Mouse (Mus musculus) myocyte (in vitro differentiated cells): ENCODE data around the gene Akap10.

Experiments used
- CEBPB ChIP-seq: IDR thresholded peaks from 2 replicates; pipeline ENCODE4 v1.6.1; 2011; ENCODE audit warnings: mild to moderate bottlenecking, moderate library complexity; ENCODE audit not compliant: poor library complexity, insufficient read depth, severe bottlenecking
- MAX ChIP-seq: IDR thresholded peaks from one replicate; pipeline ENCODE4 v1.6.1; 2011; ENCODE audit warnings: low read depth, mild to moderate bottlenecking, control low read depth
- MYOD1 ChIP-seq, 3 experiments: IDR thresholded peaks; one replicate each; pipeline ENCODE4 v1.6.1; 2011; ENCODE audit warnings: control low read depth in 2 of 3, low read depth in 2 of 3, mild to moderate bottlenecking in 2 of 3, moderate library complexity in 1 of 3; ENCODE audit not compliant: insufficient read length in 2 of 3, control insufficient read depth in 1 of 3
- POLR2A ChIP-seq: IDR thresholded peaks from one replicate; pipeline ENCODE4 v1.6.1; 2011; ENCODE audit warnings: low read depth, mild to moderate bottlenecking, control low read depth, moderate library complexity; ENCODE audit not compliant: insufficient read length
- POLR2AphosphoS2 ChIP-seq: IDR thresholded peaks from one replicate; pipeline ENCODE4 v1.6.1; 2011; ENCODE audit warnings: low read depth, control low read depth; ENCODE audit not compliant: insufficient read length

DNA sequence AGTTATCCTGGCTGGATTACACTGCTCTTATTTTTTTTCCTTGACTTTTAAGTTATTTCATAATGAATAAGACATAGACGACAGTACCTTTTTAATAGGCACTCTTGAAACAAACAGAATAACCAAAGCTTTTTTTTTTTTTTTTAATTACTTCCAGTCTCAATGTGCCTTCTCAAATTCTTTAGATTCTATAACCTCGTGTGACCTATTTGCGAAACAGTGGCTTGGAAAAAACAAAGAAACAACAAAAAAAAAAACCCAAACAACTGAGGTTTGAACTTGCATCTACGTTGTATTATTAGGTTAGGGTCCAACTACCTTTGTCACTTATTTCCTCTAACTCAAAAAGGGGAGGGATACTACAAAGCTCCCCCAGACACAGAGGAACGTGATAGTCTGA, 76.4 kb downstream of the Akap10 start:
- TF ChIP-seq MYOD1 (IDR thresholded peaks at IDR 0.05; ENCODE audit: control insufficient read depth in 1 of 3, insufficient read length in 2 of 3, low read depth in 2 of 3) (no peak), CEBPB (no peak), MAX (no peak), POLR2AphosphoS2 (no peak), POLR2A (no peak)
